Mouse (Mus musculus) myocyte (in vitro differentiated cells): ENCODE results near the gene Plxnd1.

Experiments used
- POLR2A ChIP-seq: IDR thresholded peaks from one replicate; pipeline ENCODE4 v1.6.1; 2011; ENCODE audit warnings: low read depth, mild to moderate bottlenecking, control low read depth, moderate library complexity; ENCODE audit not compliant: insufficient read length
- POLR2AphosphoS2 ChIP-seq: IDR thresholded peaks from one replicate; pipeline ENCODE4 v1.6.1; 2011; ENCODE audit warnings: low read depth, control low read depth; ENCODE audit not compliant: insufficient read length
- TCF12 ChIP-seq: IDR thresholded peaks from one replicate; pipeline ENCODE4 v1.6.1; 2011; ENCODE audit warnings: mild to moderate bottlenecking, control low read depth; ENCODE audit not compliant: poor library complexity, insufficient read depth, severe bottlenecking
- USF1 ChIP-seq: IDR thresholded peaks from one replicate; pipeline ENCODE4 v1.6.1; 2011; ENCODE audit warnings: low read depth, mild to moderate bottlenecking, control low read depth, moderate library complexity

GRCm38 (mm10) chr6:115911763-115912162, 83.0 kb downstream of the Plxnd1 start:
- TF ChIP-seq TCF12, result no peak
- no peak for TF ChIP-seq POLR2AphosphoS2
- no peak for TF ChIP-seq POLR2A
- no peak for TF ChIP-seq USF1
